Mouse (Mus musculus) splenic B cell, adult 2 months (primary cell): ENCODE results near the gene P2ry6.

ENCODE experiments used
- DNase-seq: peaks from one replicate; pipeline ENCODE4 v3.0.0-alpha.2; 2011; ENCODE audit warnings: low read depth, low spot score
- H3K27me3 ChIP-seq: 2 replicates; pipeline ENCODE4 v1.6.1; 2012; ENCODE audit warnings: mild to moderate bottlenecking, low read length, moderate library complexity, mixed read lengths; ENCODE audit not compliant: control insufficient read depth, poor library complexity, insufficient read depth, severe bottlenecking
- H3K36me3 ChIP-seq: 2 replicates; pipeline ENCODE4 v1.6.1; 2012; ENCODE audit warnings: mild to moderate bottlenecking, low read length, moderate library complexity, mixed read lengths; ENCODE audit not compliant: control insufficient read depth, poor library complexity, insufficient read depth, severe bottlenecking

Gene P2ry6

DNA sequence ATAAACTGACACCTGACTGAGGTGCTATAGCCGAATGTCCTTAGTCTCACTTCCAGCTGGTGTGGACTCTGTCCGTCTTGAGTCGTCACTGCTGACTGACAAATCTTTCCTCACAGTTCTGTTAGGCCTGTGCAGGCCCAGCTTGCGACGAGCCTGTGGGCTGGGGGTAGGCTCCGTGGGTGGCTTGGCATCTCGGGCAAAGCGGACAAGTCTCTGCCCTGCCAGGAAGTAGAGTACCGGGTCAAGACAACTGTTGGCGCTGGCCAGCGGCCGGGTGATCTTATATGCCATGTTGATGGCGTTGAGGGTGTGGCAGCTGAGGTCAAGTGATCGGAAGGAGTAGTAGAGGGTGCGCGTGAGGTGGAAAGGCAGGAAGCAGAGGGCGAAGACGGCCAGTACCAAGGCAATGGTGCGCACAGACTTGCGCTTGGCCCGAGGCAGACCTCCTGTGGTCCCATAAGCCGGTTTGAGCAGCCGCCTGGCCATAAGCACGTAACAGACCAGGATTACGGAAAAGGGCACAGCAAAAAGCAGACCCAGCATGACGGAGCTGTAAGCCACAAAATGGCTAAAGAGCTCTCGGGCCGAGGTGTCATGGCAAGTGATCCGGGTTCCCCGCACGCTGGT, 23.6 kb upstream of the P2ry6 start:
- H3K27me3 ChIP-seq = no peaks in the 10 kb centered on the region; the same call in 1 of the 2 replicates
- DNase-seq = no peak
- no peaks in the 10 kb centered on the region for H3K36me3 ChIP-seq

- Histone ChIP-seq H3K27me3 (no peaks in the 10 kb centered on the region; the same call in 1 of the 2 replicates), H3K36me3 (no peaks in the 10 kb centered on the region)
- DNase-seq = no peak
Observed at GRCm38 (mm10) chr7:100997215-100997614, 22.8 kb upstream of the P2ry6 start.

- no peaks in the 10 kb centered on the region; the same call in 1 of the 2 replicates for H3K27me3 ChIP-seq
- DNase-seq = no peak
- no peaks in the 10 kb centered on the region for H3K36me3 ChIP-seq
Observed at GRCm38 (mm10) chr7:100995951-100996350, 21.5 kb upstream of the P2ry6 start.

DNA sequence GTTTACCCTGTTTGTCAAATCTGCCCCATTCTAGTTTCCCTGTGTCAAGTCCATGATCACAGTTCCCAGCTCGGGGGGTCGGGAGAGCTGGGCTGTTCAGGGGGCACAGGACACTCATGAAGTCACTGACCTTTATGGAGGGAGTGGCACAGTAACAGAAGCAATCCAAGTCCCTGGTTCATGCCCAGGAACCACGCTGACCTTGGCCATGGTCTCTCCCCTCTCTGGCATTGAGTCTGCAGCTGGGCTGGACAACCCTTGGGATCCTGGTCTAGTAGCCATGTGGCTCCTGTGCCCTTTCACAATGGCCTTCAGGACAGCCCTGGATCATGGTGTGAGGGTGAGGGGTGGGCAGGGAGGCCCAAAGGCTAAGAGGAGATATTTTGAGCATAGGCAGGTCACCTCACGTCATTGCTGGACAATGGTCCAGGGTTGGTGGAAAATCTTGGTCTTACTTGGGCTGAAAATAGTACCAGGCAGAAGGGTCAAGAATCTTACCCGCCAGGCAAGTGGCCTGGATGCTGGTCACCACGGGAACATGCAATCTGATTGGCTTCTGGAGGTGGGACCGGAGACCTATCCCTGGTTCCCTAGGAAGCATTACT, 20.9 kb upstream of the P2ry6 start:
- no peak for DNase-seq
- Histone ChIP-seq H3K36me3 (no peaks in the 10 kb centered on the region), H3K27me3 (no peaks in the 10 kb centered on the region; the same call in 1 of the 2 replicates)

DNA sequence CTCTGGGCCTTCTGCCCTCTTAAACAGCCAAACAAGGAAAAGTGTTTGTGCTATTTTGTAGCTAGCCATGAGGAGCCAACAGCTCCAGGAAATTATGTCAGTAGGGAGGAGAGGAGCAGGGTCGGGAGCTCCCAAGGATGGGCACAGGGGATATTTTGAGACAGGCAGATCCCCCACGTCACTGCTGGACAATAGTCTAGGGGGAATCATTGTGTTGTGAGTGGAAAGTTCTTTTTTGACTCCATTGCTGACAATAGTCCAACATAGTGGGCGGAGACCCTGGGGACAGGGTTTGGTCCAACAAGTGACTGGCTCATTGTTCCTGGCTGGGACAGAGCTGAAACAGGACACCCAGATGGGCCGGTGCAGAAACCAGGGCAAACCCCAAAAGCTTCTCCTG, 18.7 kb upstream of the P2ry6 start:
- Histone ChIP-seq H3K27me3 (no peaks in the 10 kb centered on the region; the same call in 1 of the 2 replicates), H3K36me3 (no peaks in the 10 kb centered on the region)
- DNase-seq = no peak

- peak; percentile 14 for DNase-seq
- H3K27me3 ChIP-seq = no peaks in the 10 kb centered on the region; the same call in 1 of the 2 replicates
- H3K36me3 ChIP-seq = no peaks in the 10 kb centered on the region
Observed at GRCm38 (mm10) chr7:100991972-100992371, 17.5 kb upstream of the P2ry6 start.

GRCm38 (mm10) chr7:100990636-100991311, 16.3 kb upstream of the P2ry6 start:
- H3K36me3 ChIP-seq = no peaks in the 10 kb centered on the region
- DNase-seq = no peak
- H3K27me3 ChIP-seq = no peaks in the 10 kb centered on the region; the same call in 1 of the 2 replicates

GRCm38 (mm10) chr7:100988092-100988491, 13.6 kb upstream of the P2ry6 start:
- Histone ChIP-seq H3K36me3 (no peaks in the 10 kb centered on the region), H3K27me3 (no peaks in the 10 kb centered on the region)
- DNase-seq = peak; percentile 80

- H3K36me3 ChIP-seq = no peaks in the 10 kb centered on the region
- no peaks in the 10 kb centered on the region for H3K27me3 ChIP-seq
- no peak for DNase-seq
Observed at GRCm38 (mm10) chr7:100984452-100985395, 10.3 kb upstream of the P2ry6 start.

GRCm38 (mm10) chr7:100979175-100979574, 4.7 kb upstream of the P2ry6 start:
- H3K36me3 ChIP-seq = no peaks in the 10 kb centered on the region
- H3K27me3 ChIP-seq = no peaks in the 10 kb centered on the region
- no peak for DNase-seq

DNA sequence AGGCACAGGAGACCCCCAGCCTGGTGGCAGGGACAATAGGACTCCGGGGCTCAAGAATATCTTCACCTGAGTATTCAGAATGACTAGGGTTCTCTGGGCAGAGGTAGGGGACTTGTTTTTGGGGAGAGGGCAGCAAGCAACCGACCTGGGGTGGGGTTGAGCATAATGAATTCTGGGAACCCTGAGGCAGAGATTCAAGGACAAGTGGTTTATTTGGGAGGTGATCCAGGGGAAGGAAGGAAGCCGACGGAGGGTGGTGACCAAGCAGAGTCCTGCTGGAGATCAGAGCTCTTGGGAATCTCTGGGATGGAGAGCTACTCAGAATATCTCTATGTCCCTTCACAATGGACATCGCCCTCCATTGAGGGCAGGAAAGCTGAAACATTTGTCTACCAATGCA, 3.7 kb upstream of the P2ry6 start:
- H3K36me3 ChIP-seq = no peaks in the 10 kb centered on the region
- H3K27me3 ChIP-seq = no peaks in the 10 kb centered on the region
- no peak for DNase-seq

- no peak for DNase-seq
- H3K27me3 ChIP-seq = no peaks in the 10 kb centered on the region
Observed at GRCm38 (mm10) chr7:100972875-100973274, 1.6 kb downstream of the P2ry6 start.

GRCm38 (mm10) chr7:100968874-100969659, 5.4 kb downstream of the P2ry6 start:
- Histone ChIP-seq H3K36me3 (no peaks in the 10 kb centered on the region), H3K27me3 (no peaks in the 10 kb centered on the region)
- no peak for DNase-seq

More at GRCm38 (mm10) chr7:100972875-100973274, 1.6 kb downstream of the P2ry6 start:
- H3K36me3 ChIP-seq = no peaks in the 10 kb centered on the region

DNA sequence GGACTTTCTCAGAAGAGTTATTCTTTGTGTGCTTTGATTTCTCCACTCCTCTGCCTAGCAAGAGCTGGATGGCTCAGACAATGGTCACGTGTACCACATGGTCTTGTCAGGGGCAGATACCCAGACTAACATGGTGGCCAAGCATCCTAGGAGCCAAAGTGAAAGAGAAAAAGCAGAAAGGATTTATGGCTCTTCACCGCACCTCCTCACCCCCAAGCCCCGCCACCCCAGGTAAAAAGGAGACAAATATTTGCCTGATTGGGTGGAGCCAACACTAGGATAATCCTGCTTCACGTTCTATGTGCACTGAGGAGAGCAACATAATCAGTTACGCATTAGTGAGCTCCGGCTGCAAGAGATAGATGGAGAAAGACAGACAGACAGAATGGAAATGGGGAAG, 6.1 kb downstream of the P2ry6 start:
- Histone ChIP-seq H3K36me3 (no peaks in the 10 kb centered on the region), H3K27me3 (no peaks in the 10 kb centered on the region)
- no peak for DNase-seq
